Mouse (Mus musculus) spleen, adult 2 months (tissue): ENCODE results near the gene Rapgef2.

Experiments
- CTCF ChIP-seq: fragments of 200-500 bp; IDR thresholded peaks from 2 replicates; pipeline ENCODE4 v1.5.1; 2011; ENCODE audit warnings: mild to moderate bottlenecking, inconsistent platforms; ENCODE audit not compliant: insufficient read depth, insufficient read length, insufficient replicate concordance; ENCODE audit errors: extremely low read depth
- POLR2A ChIP-seq: fragments of 200-500 bp; IDR thresholded peaks from 2 replicates; pipeline ENCODE4 v1.6.1; 2011; ENCODE audit warnings: low read depth, low read length, inconsistent platforms

GRCm38 (mm10) chr3:79017440-79017839 lies 268.9 kb downstream of the Rapgef2 start:
- TF ChIP-seq CTCF (no peak), POLR2A (no peak)
